Mouse (Mus musculus) liver, adult 2 months (tissue): ENCODE data around the gene Ddx31.

Experiments
- CTCF ChIP-seq: fragments of 200-500 bp; IDR thresholded peaks from 2 replicates; pipeline ENCODE4 v1.5.1; 2011; ENCODE audit warnings: low read depth, low read length, control low read depth
- POLR2A ChIP-seq: fragments of 200-500 bp; IDR thresholded peaks from 2 replicates; pipeline ENCODE4 v1.6.1; 2011; ENCODE audit warnings: low read length, control low read depth; ENCODE audit not compliant: insufficient read depth; ENCODE audit errors: extremely low read depth

DNA sequence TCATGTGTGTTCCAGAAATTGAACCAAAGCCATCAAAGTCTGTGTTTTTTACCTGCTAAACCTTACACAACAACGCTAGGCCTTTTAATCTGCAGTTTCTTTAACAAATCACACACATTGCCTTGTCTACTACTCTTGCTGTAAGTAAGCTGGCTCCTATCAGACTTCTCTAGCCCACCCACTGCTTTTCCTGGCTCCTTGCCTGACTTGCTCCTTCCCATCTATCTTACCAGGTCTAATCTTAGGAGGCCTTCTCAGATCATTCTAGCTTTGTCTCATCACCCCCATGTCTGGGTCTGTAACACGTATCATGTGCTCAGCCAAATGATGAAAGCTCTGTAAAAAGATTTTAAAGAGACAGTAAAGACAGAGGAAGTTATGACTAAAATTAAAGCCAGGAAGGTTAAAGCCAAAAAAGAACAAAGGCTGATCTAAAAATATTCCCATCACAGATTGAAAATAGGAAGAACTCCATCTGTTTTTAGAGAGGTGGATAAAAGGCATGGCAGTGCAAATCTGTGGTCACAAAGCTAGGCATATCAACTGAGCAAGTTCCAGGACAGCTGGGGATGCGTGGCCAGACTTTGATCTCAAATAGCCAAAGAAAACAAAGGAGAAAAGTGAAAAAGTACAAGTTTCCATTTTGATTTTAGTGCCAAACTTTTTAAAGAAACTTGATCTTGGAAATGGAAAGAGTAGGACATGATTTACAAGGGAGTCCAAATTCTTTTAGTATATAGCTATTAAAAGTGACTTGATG lies 3.8 kb upstream of the Ddx31 start:
- no peak for TF ChIP-seq CTCF
- no peak for TF ChIP-seq POLR2A
